Mouse (Mus musculus) stomach, embryonic 16.5 days (tissue): ENCODE measurements around the gene Gm6904. TPM values are rescaled to one million over a fixed set of nuclear protein-coding genes. Genes with fewer than 3 reads are reported as not detected.

Source experiments
- ATAC-seq: fragments of 200-750 bp; cut with Nextera tagmentation; 2 replicates; pipeline ENCODE4 v1.8.0; 2017; ENCODE audit warnings: moderate number of reproducible peaks, moderate TSS enrichment; ENCODE audit not compliant: insufficient read depth, low FRiP score
- H3K27ac ChIP-seq: fragments of 300-500 bp; sonication (generic); 2 replicates; pipeline ENCODE4 v1.5.1; 2014; ENCODE audit warnings: low read length
- H3K27me3 ChIP-seq: fragments of 300-500 bp; sonication (generic); 2 replicates; pipeline ENCODE4 v1.6.1; 2014; ENCODE audit warnings: low read length, control low read depth, mixed read lengths; ENCODE audit not compliant: control insufficient read depth, insufficient read depth
- H3K36me3 ChIP-seq: fragments of 300-500 bp; sonication (generic); 2 replicates; pipeline ENCODE4 v1.6.1; 2014; ENCODE audit warnings: low read length; ENCODE audit not compliant: control insufficient read depth, insufficient read depth
- H3K4me1 ChIP-seq: fragments of 300-500 bp; sonication (generic); 2 replicates; pipeline ENCODE4 v1.6.1; 2014; ENCODE audit warnings: low read length, control low read depth, mixed read lengths; ENCODE audit not compliant: control insufficient read depth, insufficient read depth
- H3K4me2 ChIP-seq: fragments of 300-500 bp; sonication (generic); 2 replicates; pipeline ENCODE4 v1.6.1; 2014; ENCODE audit warnings: low read depth, low read length, mixed read lengths
- H3K4me3 ChIP-seq: fragments of 300-500 bp; sonication (generic); replicated peaks from 2 replicates; pipeline ENCODE4 v1.5.1; 2014; ENCODE audit warnings: mild to moderate bottlenecking, low read length
- H3K9ac ChIP-seq: fragments of 300-500 bp; sonication (generic); 2 replicates; pipeline ENCODE4 v1.6.1; 2014; ENCODE audit warnings: low read length
- H3K9me3 ChIP-seq: fragments of 300-500 bp; sonication (generic); replicated peaks from 2 replicates; pipeline ENCODE4 v1.6.1; 2016; ENCODE audit warnings: low read length, control low read depth; ENCODE audit not compliant: control insufficient read depth
- WGBS: fragments of 180-500 bp; shearing (Covaris S2); extraction: QIAGEN DNeasy Blood & Tissue Kit; methylation state at CpG from one replicate; pipeline ENCODE4 v1.1.7; 2014; 5-methylcytosine and 5-hydroxymethylcytosine counted together
- polyA plus RNA-seq: library from polyadenylated mRNA; unstranded; fragments of >200 nt; fragmentation: Nextera tagmentation; extraction: Ambion mirVana; gene quantifications from 2 replicates; pipeline ENCODE4 v1.2.1, GENCODE M21; 2015

Gene Gm6904
- polyA plus RNA-seq, 1 experiment from 2014 or later = not detected

DNA sequence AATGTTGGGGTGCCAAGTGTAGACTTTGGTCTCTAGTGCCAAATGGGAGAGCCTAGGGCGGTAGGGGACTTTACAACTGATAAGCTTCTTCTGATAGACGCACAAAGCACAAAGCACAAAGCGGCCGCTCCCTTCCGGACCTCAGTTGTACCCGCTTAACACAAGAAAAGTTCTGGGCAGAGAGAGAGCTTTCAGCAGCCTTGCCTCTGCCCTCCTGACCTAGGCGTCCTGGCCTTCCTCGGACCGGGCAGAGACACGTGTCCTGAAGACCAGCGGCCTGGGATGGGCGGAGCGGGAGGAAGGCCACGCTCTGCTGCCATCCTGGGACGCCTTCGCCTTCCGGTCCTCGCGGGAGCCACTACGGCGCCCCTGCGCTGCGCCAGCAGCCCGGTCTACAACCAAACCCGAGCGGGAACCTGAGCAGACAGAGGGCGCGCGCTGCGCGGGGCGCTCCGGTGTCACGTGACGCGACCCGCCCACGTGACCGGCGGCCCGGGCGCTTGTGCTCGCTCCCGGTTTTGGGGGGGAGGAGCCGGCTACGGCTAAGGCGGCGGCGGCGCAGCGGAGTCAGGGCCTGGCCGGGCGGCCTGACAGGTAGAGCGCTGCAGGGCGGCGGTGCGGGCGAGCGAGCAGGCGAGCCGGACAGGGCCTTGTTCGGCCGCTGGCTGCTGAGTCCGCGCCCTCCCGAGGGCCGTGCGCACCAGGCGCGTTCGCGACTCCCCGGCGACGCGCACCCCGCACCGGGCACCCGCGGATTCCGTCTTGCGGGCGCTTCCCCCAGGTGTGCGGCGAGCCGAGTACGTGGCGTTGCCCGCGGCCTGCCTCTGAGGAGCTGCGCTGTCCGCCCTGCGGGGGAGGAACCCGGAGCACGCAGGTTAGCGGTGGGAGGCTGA lies 59.1 kb downstream of the Gm6904 start, which contains the start of gene Rcbtb1:
Gene Rcbtb1, plus strand, starts transcription at position 499 of the 893 bp plus-strand sequence.
- Histone ChIP-seq H3K36me3 (no peaks in the 10 kb centered on the region), H3K4me3 (peak within 1 kb of the TSS; percentile 68), H3K4me1 (peaks cover 11% of the 10 kb centered on the region), H3K27ac (peak within 1 kb of the TSS; percentile 97), H3K27me3 (no peaks in the 10 kb centered on the region), H3K9ac (peak within 1 kb of the TSS; percentile 90), H3K9me3 (no peaks in the 10 kb centered on the region), H3K4me2 (peak within 1 kb of the TSS; percentile 88)
- ATAC-seq = peak; percentile 95
- under 1% methylated on average over 91 of the region's 96 CpGs for WGBS

Other genes with a start within 250 kb of the Gm6904 start
- gene 1700129C05Rik, start 117.3 kb downstream of the Gm6904 start, polyA plus RNA-seq = not detected in 2 replicates
- not detected in 2 replicates for gene Gm5142, start 81.5 kb downstream of the Gm6904 start, polyA plus RNA-seq
- gene Rcbtb1, start 59.0 kb downstream of the Gm6904 start, polyA plus RNA-seq = 36.2 and 43.0 TPM in 2 replicates
- gene Phf11a, start 37.3 kb upstream of the Gm6904 start, polyA plus RNA-seq = 0.16 TPM in 1 of 2 replicates, not detected in the other
- gene Phf11b, start 81.1 kb upstream of the Gm6904 start, polyA plus RNA-seq = 0.40 and 0.98 TPM in 2 replicates
- gene Phf11d, start 105.3 kb upstream of the Gm6904 start, polyA plus RNA-seq = 4.4 and 6.0 TPM in 2 replicates
- gene Phf11c, start 135.2 kb upstream of the Gm6904 start, polyA plus RNA-seq = 0.49 and 0.59 TPM in 2 replicates
- 8.0 and 10.0 TPM in 2 replicates for gene Setdb2, start 180.7 kb upstream of the Gm6904 start, polyA plus RNA-seq
- 43.5 TPM in 2 replicates for gene Cab39l, start 180.8 kb upstream of the Gm6904 start, polyA plus RNA-seq